Mouse (Mus musculus) hindbrain, embryonic 13.5 days (tissue): ENCODE results near the gene Ildr1. TPM values are rescaled to one million over a fixed set of nuclear protein-coding genes. Genes with fewer than 3 reads are reported as not detected.

Source experiments
- polyA plus RNA-seq: library from polyadenylated mRNA; unstranded; fragments of >200 nt; fragmentation: Nextera tagmentation; extraction: Ambion mirVana; gene quantifications from 2 replicates; pipeline ENCODE4 v1.2.1, GENCODE M21; 2015

Gene Ildr1
- polyA plus RNA-seq, 1 experiment from 2014 or later = 0.09 TPM

Other genes starting within 250 kb of the Ildr1 start
- gene Stfa3, start 238.6 kb upstream of the Ildr1 start, polyA plus RNA-seq = not detected in 2 replicates
- not detected in 2 replicates for gene Casr, start 131.8 kb upstream of the Ildr1 start, polyA plus RNA-seq
- gene Cd86, start 27.9 kb upstream of the Ildr1 start, polyA plus RNA-seq = 1.7 and 2.1 TPM in 2 replicates
- gene Slc15a2, start 91.0 kb downstream of the Ildr1 start, polyA plus RNA-seq = 10.7 and 11.8 TPM in 2 replicates
- gene Iqcb1, start 134.4 kb downstream of the Ildr1 start, polyA plus RNA-seq = 68.8 and 69.8 TPM in 2 replicates
- gene Eaf2, start 181.0 kb downstream of the Ildr1 start, polyA plus RNA-seq = 0.36 and 0.52 TPM in 2 replicates
- gene Golgb1, start 181.2 kb downstream of the Ildr1 start, polyA plus RNA-seq = 93.7 and 95.3 TPM in 2 replicates
- gene Hcls1, start 241.0 kb downstream of the Ildr1 start, polyA plus RNA-seq = 2.2 and 2.6 TPM in 2 replicates